Mouse (Mus musculus) heart, embryonic 15.5 days (tissue): ENCODE data around the gene C1qtnf1. TPM values are rescaled to one million over a fixed set of nuclear protein-coding genes. Genes with fewer than 3 reads are reported as not detected.

ENCODE experiments used
- ATAC-seq: fragments of 200-750 bp; cut with Nextera tagmentation; replicated peaks from 2 replicates; pipeline ENCODE4 v1.8.0; 2017; ENCODE audit warnings: low read depth, moderate TSS enrichment; ENCODE audit not compliant: insufficient number of reproducible peaks, insufficient read depth, low FRiP score
- H3K27ac ChIP-seq: fragments of 300-500 bp; sonication (generic); 2 replicates; pipeline ENCODE4 v1.5.1; 2015; ENCODE audit warnings: mild to moderate bottlenecking, inconsistent platforms
- H3K27me3 ChIP-seq: fragments of 300-500 bp; sonication (generic); 2 replicates; pipeline ENCODE4 v1.6.1; 2015; ENCODE audit warnings: inconsistent platforms
- H3K36me3 ChIP-seq: fragments of 300-500 bp; sonication (generic); 2 replicates; pipeline ENCODE4 v1.6.1; 2015; ENCODE audit warnings: mild to moderate bottlenecking, inconsistent platforms
- H3K4me1 ChIP-seq: fragments of 300-500 bp; sonication (generic); replicated peaks from 2 replicates; pipeline ENCODE4 v1.6.1; 2015; ENCODE audit warnings: inconsistent platforms
- H3K4me2 ChIP-seq: fragments of 300-500 bp; sonication (generic); 2 replicates; pipeline ENCODE4 v1.6.1; 2015; ENCODE audit warnings: inconsistent platforms, mild to moderate bottlenecking, moderate library complexity
- H3K4me3 ChIP-seq: fragments of 300-500 bp; sonication (generic); 2 replicates; pipeline ENCODE4 v1.5.1; 2015; ENCODE audit warnings: mild to moderate bottlenecking, inconsistent platforms
- H3K9ac ChIP-seq: fragments of 300-500 bp; sonication (generic); 2 replicates; pipeline ENCODE4 v1.6.1; 2015; ENCODE audit warnings: mild to moderate bottlenecking, inconsistent platforms
- H3K9me3 ChIP-seq: fragments of 300-500 bp; sonication (generic); replicated peaks from 2 replicates; pipeline ENCODE4 v1.6.1; 2016; ENCODE audit warnings: inconsistent platforms
- WGBS: fragments of 180-500 bp; shearing (Covaris S2); methylation state at CpG from one replicate; pipeline ENCODE4 v1.1.7; 2015; ENCODE audit warnings: mixed read lengths; 5-methylcytosine and 5-hydroxymethylcytosine counted together
- polyA plus RNA-seq: library from polyadenylated mRNA; unstranded; fragments of >200 nt; fragmentation: Nextera tagmentation; extraction: Ambion mirVana; gene quantifications from 2 replicates; pipeline ENCODE4 v1.2.1, GENCODE M21; 2015

The C1qtnf1 gene
- polyA plus RNA-seq, 1 experiment from 2014 or later = 7.9 TPM

- Histone ChIP-seq H3K9me3 (no peaks in the 10 kb centered on the region), H3K27ac (peak within 1 kb of the TSS; percentile 66), H3K4me3 (peak within 1 kb of the TSS; percentile 74), H3K4me1 (peaks cover 6% of the 10 kb centered on the region), H3K27me3 (no peaks in the 10 kb centered on the region), H3K9ac (peak within 1 kb of the TSS; percentile 80), H3K36me3 (no peaks in the 10 kb centered on the region), H3K4me2 (peak within 1 kb of the TSS; percentile 87)
- ATAC-seq = peak; percentile 99
- under 1% methylated on average over 57 of the region's 57 CpGs for WGBS
Measured at GRCm38 (mm10) chr11:118476396-118477373, 48.7 kb downstream of the C1qtnf1 start, which contains the start of gene Engase. Gene Engase, plus strand, starts transcription at chr11:118476829.

- 65% methylated on average over 12 of the region's 12 CpGs for WGBS
- Histone ChIP-seq H3K9ac (no peak overlapping the region), H3K27me3 (no peaks in the 10 kb centered on the region), H3K4me3 (no peak overlapping the region), H3K9me3 (no peaks in the 10 kb centered on the region), H3K27ac (no peak overlapping the region), H3K4me2 (no peak overlapping the region), H3K36me3 (no peaks in the 10 kb centered on the region; the same call in 1 of the 2 replicates), H3K4me1 (peaks cover 6% of the 10 kb centered on the region)
- no peak for ATAC-seq
Measured at GRCm38 (mm10) chr11:118479776-118480175, 51.8 kb downstream of the C1qtnf1 start.

- Histone ChIP-seq H3K4me2 (no peak overlapping the region), H3K9me3 (no peaks in the 10 kb centered on the region), H3K27me3 (no peaks in the 10 kb centered on the region), H3K36me3 (no peaks in the 10 kb centered on the region; the same call in 1 of the 2 replicates), H3K27ac (no peak overlapping the region), H3K4me3 (no peak overlapping the region), H3K4me1 (peaks cover 6% of the 10 kb centered on the region), H3K9ac (no peak overlapping the region)
- 95% methylated on average over 11 of the region's 11 CpGs for WGBS
- ATAC-seq = no peak
Measured at GRCm38 (mm10) chr11:118481231-118481630, 53.2 kb downstream of the C1qtnf1 start.

DNA sequence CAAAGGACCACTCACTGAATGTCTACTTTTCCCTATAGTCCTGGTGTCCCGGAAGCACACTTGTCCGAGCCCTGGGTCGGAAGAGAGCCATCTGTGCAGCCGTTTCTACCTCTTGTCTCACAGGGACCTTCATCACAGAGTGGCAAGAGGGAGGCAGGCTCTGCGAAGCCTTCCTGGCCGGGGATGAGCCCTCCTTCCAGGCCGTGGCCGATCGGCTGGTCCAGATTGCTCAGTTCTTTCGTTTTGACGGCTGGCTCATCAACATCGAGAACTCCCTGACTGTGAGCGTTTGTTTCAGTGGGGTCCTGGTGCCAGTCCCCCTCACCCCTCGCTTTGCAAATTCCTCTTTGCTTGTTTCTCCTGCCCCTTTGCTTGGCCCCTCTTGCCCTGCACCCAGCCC lies 53.7 kb downstream of the C1qtnf1 start:
- H3K4me3 ChIP-seq = no peak overlapping the region
- H3K4me1 ChIP-seq = peaks cover 6% of the 10 kb centered on the region
- no peak for ATAC-seq
- H3K36me3 ChIP-seq = no peaks in the 10 kb centered on the region; the same call in 1 of the 2 replicates
- H3K9me3 ChIP-seq = no peaks in the 10 kb centered on the region
- H3K27ac ChIP-seq = no peak overlapping the region
- no peaks in the 10 kb centered on the region for H3K27me3 ChIP-seq
- no peak overlapping the region for H3K4me2 ChIP-seq
- 83% methylated on average over 14 of the region's 14 CpGs for WGBS
- H3K9ac ChIP-seq = no peak overlapping the region

DNA sequence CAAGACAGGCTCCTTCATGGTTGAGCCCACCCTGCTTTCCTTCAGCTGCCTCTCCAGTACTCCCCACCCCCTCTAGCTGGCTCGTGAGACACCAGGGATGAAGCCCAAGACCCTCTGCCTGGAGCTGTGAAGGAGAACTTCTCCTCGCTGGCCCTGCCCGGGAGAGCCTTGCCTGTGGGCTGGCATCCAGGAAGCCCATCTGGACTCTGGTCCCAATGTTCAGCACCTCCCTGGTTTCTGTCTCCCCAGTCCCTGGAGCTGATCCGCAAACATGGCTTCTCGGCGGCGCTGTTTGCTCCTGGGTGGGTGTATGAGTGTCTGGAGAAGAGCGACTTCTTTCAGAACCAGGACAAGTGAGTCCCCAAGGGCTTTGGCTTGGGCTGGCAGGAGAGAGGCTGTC lies 56.2 kb downstream of the C1qtnf1 start:
- no peaks in the 10 kb centered on the region for H3K4me1 ChIP-seq

GRCm38 (mm10) chr11:118485338-118485737 lies 57.3 kb downstream of the C1qtnf1 start:
- Histone ChIP-seq H3K27ac (no peak overlapping the region), H3K4me3 (no peak overlapping the region), H3K9me3 (no peaks in the 10 kb centered on the region), H3K4me2 (no peak overlapping the region), H3K36me3 (no peaks in the 10 kb centered on the region; the same call in 1 of the 2 replicates), H3K9ac (no peak overlapping the region), H3K4me1 (no peaks in the 10 kb centered on the region), H3K27me3 (peaks cover 7% of the 10 kb centered on the region)
- WGBS = 64% methylated on average over 11 of the region's 11 CpGs
- no peak for ATAC-seq

More for the DNA sequence above, 56.2 kb downstream of the C1qtnf1 start:
- Histone ChIP-seq H3K4me2 (no peak overlapping the region), H3K9me3 (no peaks in the 10 kb centered on the region), H3K36me3 (no peaks in the 10 kb centered on the region; the same call in 1 of the 2 replicates), H3K27ac (no peak overlapping the region), H3K4me3 (no peak overlapping the region), H3K9ac (no peak overlapping the region), H3K27me3 (0 out of 2 replicates have a peak, but pooled peaks cover 4% of the 10 kb centered on the region)
- no peak for ATAC-seq
- 79% methylated on average over 8 of the region's 8 CpGs for WGBS

DNA sequence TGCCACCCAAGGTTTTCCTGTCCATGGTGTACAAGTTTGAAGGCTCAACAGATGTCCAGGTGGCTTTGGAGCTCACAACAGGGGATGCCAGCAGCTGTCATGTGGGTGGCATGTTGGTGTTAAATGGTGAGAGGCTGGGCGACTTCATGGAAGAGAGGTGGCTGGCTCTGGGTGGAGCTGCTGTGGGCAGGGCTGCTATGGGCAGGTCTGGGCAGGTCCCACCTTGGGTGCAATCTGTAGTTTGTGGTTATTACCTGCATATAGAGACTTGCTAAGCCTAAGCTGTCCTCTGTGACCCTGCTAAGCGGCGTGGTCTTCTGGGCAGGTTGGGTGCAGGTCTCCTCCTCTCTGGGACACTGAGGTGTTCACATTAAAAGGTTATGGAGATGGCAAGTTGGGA lies 57.8 kb downstream of the C1qtnf1 start:
- Histone ChIP-seq H3K27me3 (peaks cover 11% of the 10 kb centered on the region), H3K27ac (no peak overlapping the region), H3K9ac (no peak overlapping the region), H3K4me2 (no peak overlapping the region), H3K9me3 (no peaks in the 10 kb centered on the region), H3K4me1 (0 out of 2 replicates have a peak, but pooled peaks cover 3% of the 10 kb centered on the region), H3K36me3 (no peaks in the 10 kb centered on the region; the same call in 1 of the 2 replicates), H3K4me3 (no peak overlapping the region)
- WGBS = 77% methylated on average over 3 of the region's 3 CpGs
- ATAC-seq = no peak

DNA sequence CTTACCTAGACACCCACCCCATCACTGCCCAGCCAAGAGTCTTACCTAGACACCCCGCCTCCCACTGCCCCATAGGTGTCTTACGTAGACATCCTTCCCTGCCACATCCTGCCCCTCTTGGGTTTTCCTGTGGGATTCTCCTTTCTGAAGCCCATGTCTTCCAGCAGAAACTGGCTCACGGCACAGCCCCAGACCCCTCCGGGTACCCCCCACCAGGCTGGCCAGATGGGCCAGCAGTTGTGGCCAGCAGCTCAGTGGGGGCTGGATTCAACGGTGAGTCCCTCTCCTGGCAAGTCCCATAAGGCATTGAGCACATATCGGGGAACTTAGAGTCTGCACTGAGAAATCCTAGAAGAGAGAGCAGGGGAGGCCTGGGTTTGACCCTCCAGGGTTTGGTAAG lies 58.3 kb downstream of the C1qtnf1 start:
- WGBS = 78% methylated on average over 6 of the region's 6 CpGs
- Histone ChIP-seq H3K4me3 (no peak overlapping the region), H3K9me3 (no peaks in the 10 kb centered on the region), H3K4me2 (no peak overlapping the region), H3K9ac (no peak overlapping the region), H3K36me3 (no peaks in the 10 kb centered on the region; the same call in 1 of the 2 replicates), H3K4me1 (0 out of 2 replicates have a peak, but pooled peaks cover 4% of the 10 kb centered on the region), H3K27ac (no peak overlapping the region), H3K27me3 (peaks cover 13% of the 10 kb centered on the region)
- no peak for ATAC-seq

GRCm38 (mm10) chr11:118486881-118487772 lies 59.1 kb downstream of the C1qtnf1 start:
- H3K4me3 ChIP-seq = no peak overlapping the region
- no peaks in the 10 kb centered on the region; the same call in 1 of the 2 replicates for H3K36me3 ChIP-seq
- H3K4me1 ChIP-seq = 0 out of 2 replicates have a peak, but pooled peaks cover 4% of the 10 kb centered on the region
- no peak overlapping the region for H3K4me2 ChIP-seq
- no peak for ATAC-seq
- no peak overlapping the region for H3K9ac ChIP-seq
- 81% methylated on average over 29 of the region's 29 CpGs for WGBS
- peaks cover 16% of the 10 kb centered on the region for H3K27me3 ChIP-seq
- H3K9me3 ChIP-seq = no peaks in the 10 kb centered on the region
- H3K27ac ChIP-seq = no peak overlapping the region

- Histone ChIP-seq H3K27me3 (peaks cover 16% of the 10 kb centered on the region), H3K9me3 (no peaks in the 10 kb centered on the region), H3K36me3 (no peaks in the 10 kb centered on the region; the same call in 1 of the 2 replicates), H3K9ac (no peak overlapping the region), H3K4me2 (no peak overlapping the region), H3K27ac (no peak overlapping the region), H3K4me3 (no peak overlapping the region), H3K4me1 (0 out of 2 replicates have a peak, but pooled peaks cover 4% of the 10 kb centered on the region)
- WGBS = 64% methylated on average over 8 of the region's 8 CpGs
- no peak for ATAC-seq
Measured at GRCm38 (mm10) chr11:118488191-118488906, 60.3 kb downstream of the C1qtnf1 start.
